Mouse (Mus musculus) retina, postnatal 1 day (tissue): ENCODE data around the gene Dusp7.
A peak's percentile ranks its signal among the peaks of the same experiment; 100 is the strongest.

ENCODE experiments used
- DNase-seq: peaks from one replicate; pipeline ENCODE4 v3.0.0-alpha.2; 2012

Dusp7 gene

GRCm38 (mm10) chr9:106421865-106422160 is 53.4 kb downstream of the Dusp7 start:
- DNase-seq: peak; percentile 93
